Mouse (Mus musculus) brain, embryonic 18.5 days (tissue): ENCODE data around the gene Slc30a3.
A peak's percentile ranks its signal among the peaks of the same experiment; 100 is the strongest.
"Not testable (repeated sequence)": the region's sequence is repeated elsewhere in the genome, so short reads cannot be mapped to it uniquely, and the experiment has no call there.

Experiments used
- DNase-seq: peaks from one replicate; pipeline ENCODE4 v3.0.0-alpha.2; 2012; ENCODE audit warnings: low read depth, low spot score

Slc30a3 gene

GRCm38 (mm10) chr5:31048763-31049641, 59.0 kb downstream of the Slc30a3 start, which contains the start of gene Slc5a6:
TSS of gene Slc5a6 (minus strand) at chr5:31048924.
- DNase-seq = no peak

- DNase-seq = peak; percentile 96
These were observed 59.9 kb downstream of the Slc30a3 start, which contains the start of gene Atraid for GRCm38 (mm10) chr5:31047848-31048762. TSS of gene Atraid (plus strand) at chr5:31048312.

GRCm38 (mm10) chr5:31047074-31047473, 61.0 kb downstream of the Slc30a3 start:
- DNase-seq = no peak

- no peak for DNase-seq
These were observed 61.6 kb downstream of the Slc30a3 start for GRCm38 (mm10) chr5:31046416-31046815.

- no peak for DNase-seq
These were observed 69.7 kb downstream of the Slc30a3 start for GRCm38 (mm10) chr5:31038171-31038845.

- DNase-seq = not testable (repeated sequence)
These were observed 71.5 kb downstream of the Slc30a3 start for GRCm38 (mm10) chr5:31036556-31036955.
